Mouse (Mus musculus) heart, postnatal 0 days (tissue): ENCODE measurements around the gene Muc2. TPM values are rescaled to one million over a fixed set of nuclear protein-coding genes. Genes with fewer than 3 reads are reported as not detected.

Experiments used
- ATAC-seq: fragments of 200-750 bp; cut with Nextera tagmentation; 2 replicates; pipeline ENCODE4 v1.8.0; 2017; ENCODE audit warnings: low read depth, moderate number of reproducible peaks, moderate library complexity; ENCODE audit not compliant: insufficient read depth
- DNase-seq: peaks from one replicate; pipeline ENCODE4 v3.0.0-alpha.2; 2016; ENCODE audit warnings: low spot score
- H3K27ac ChIP-seq: fragments of 300-500 bp; sonication (generic); 2 replicates; pipeline ENCODE4 v1.5.1; 2014; ENCODE audit warnings: low read depth, mild to moderate bottlenecking
- H3K27me3 ChIP-seq: fragments of 300-500 bp; sonication (generic); 2 replicates; pipeline ENCODE4 v1.6.1; 2014; ENCODE audit warnings: low read length, mixed read lengths; ENCODE audit not compliant: control insufficient read depth, insufficient read depth
- H3K36me3 ChIP-seq: fragments of 300-500 bp; sonication (generic); replicated peaks from 2 replicates; pipeline ENCODE4 v1.6.1; 2014; ENCODE audit warnings: low read length, mixed read lengths; ENCODE audit not compliant: control insufficient read depth, insufficient read depth
- H3K4me1 ChIP-seq: fragments of 300-500 bp; sonication (generic); 2 replicates; pipeline ENCODE4 v1.6.1; 2014; ENCODE audit warnings: antibody characterized with exemption; ENCODE audit not compliant: control insufficient read depth, insufficient read depth
- H3K4me2 ChIP-seq: fragments of 300-500 bp; sonication (generic); 2 replicates; pipeline ENCODE4 v1.6.1; 2014; ENCODE audit warnings: low read depth, mild to moderate bottlenecking, low read length, moderate library complexity
- H3K4me3 ChIP-seq: fragments of 300-500 bp; sonication (generic); 2 replicates; pipeline ENCODE4 v1.5.1; 2014; ENCODE audit warnings: low read depth, low read length
- H3K9ac ChIP-seq: fragments of 300-500 bp; sonication (generic); replicated peaks from 2 replicates; pipeline ENCODE4 v1.6.1; 2014; ENCODE audit warnings: low read depth, low read length, mixed read lengths
- H3K9me3 ChIP-seq: fragments of 300-500 bp; sonication (generic); replicated peaks from 2 replicates; pipeline ENCODE4 v1.6.1; 2016; ENCODE audit warnings: low read length; ENCODE audit not compliant: control insufficient read depth
- CTCF ChIP-seq: IDR thresholded peaks from 2 replicates; pipeline ENCODE4 v1.5.1; 2016; ENCODE audit warnings: antibody characterized with exemption, control low read depth, low read depth
- EP300 ChIP-seq: IDR thresholded peaks from 2 replicates; pipeline ENCODE4 v1.6.1; 2016; ENCODE audit warnings: antibody characterized with exemption, low read depth
- whole genome bisulfite sequencing: fragments of 180-500 bp; shearing (Covaris S2); extraction: QIAGEN DNeasy Blood & Tissue Kit; methylation state at CpG from one replicate; pipeline ENCODE4 v1.1.7; 2014; 5-methylcytosine and 5-hydroxymethylcytosine counted together
- polyA plus RNA-seq: library from polyadenylated mRNA; unstranded; fragments of >200 nt; fragmentation: Nextera tagmentation; extraction: Ambion mirVana; gene quantifications from 2 replicates; pipeline ENCODE4 v1.2.1, GENCODE M21; 2015
- total RNA-seq: library from RNA; depleted of rRNA; stranded (reverse); fragments of >200 nt; gene quantifications from 2 replicates; pipeline ENCODE4 v1.2.3, GENCODE M21; 2014; ENCODE audit warnings: low replicate concordance; rRNA removed

Muc2 gene
- total RNA-seq (1.7 TPM in 1 of 2 replicates, not detected in the other), polyA plus RNA-seq (not detected in 2 replicates)

DNA sequence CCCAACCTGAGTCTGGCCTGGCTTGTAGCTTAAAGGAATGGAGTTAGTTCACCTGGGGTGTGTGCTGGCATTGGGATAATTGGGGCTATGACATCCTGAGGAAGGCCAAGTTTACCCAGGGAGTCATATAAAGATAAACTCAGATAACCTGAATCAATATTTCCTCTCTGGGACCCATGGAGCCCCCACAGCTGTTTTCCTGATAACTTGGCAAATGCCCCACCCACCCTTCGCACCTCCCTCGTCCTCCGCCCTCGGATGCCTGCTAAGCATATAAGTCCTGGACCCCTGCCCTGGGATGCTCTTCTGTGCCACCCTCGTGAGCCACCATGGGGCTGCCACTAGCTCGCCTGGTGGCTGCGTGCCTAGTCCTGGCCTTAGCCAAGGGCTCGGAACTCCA lies at the start of gene Muc2:
Gene Muc2, plus strand, starts transcription at position 301 of the 400 bp plus-strand sequence.
- Histone ChIP-seq H3K4me2 (no peak within 1 kb of the TSS), H3K9ac (no peak within 1 kb of the TSS), H3K27ac (no peak within 1 kb of the TSS), H3K36me3 (no peaks in the 10 kb centered on the region), H3K27me3 (peaks cover 37% of the 10 kb centered on the region; the same call in 1 of the 2 replicates), H3K4me3 (no peak within 1 kb of the TSS), H3K4me1 (no peaks in the 10 kb centered on the region), H3K9me3 (no peaks in the 10 kb centered on the region)
- DNase-seq: no peak
- TF ChIP-seq CTCF (no peak), EP300 (no peak)
- ATAC-seq: no peak
- WGBS: 84% methylated on average over 8 of the region's 8 CpGs

- Histone ChIP-seq H3K9ac (no peak overlapping the region), H3K27me3 (no peaks in the 10 kb centered on the region), H3K27ac (no peak overlapping the region), H3K9me3 (no peaks in the 10 kb centered on the region), H3K36me3 (no peaks in the 10 kb centered on the region), H3K4me3 (no peak overlapping the region), H3K4me2 (no peak overlapping the region), H3K4me1 (no peaks in the 10 kb centered on the region)
- 100% methylated on average over 1 of the region's 1 CpGs for WGBS
- no peak for DNase-seq
- no peak for ATAC-seq
- TF ChIP-seq EP300 (no peak), CTCF (no peak)
These were observed 47.8 kb upstream of the Muc2 start for GRCm38 (mm10) chr7:141642375-141642774.

DNA sequence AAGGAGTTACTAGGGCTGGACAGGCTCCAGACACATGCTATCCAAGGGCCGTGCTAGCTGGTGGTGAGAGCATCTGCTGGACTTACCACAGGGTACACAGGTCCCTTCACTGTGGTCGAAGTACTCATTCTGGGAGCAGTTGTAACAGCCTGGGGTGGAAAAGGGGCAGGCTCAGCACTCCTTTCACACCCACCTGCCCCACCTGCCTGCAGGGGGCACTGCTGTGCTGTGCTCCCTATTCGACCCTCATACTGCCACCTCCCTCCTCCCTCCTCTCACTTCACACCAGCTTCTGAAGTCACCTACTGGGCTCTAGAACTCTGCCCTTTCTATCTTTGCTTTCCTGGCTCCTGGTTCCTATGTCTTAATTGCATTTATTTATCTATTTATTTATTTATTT lies 47.0 kb upstream of the Muc2 start:
- no peak for DNase-seq
- ATAC-seq: peak; percentile 22; the same call in 1 of the 2 replicates

DNA sequence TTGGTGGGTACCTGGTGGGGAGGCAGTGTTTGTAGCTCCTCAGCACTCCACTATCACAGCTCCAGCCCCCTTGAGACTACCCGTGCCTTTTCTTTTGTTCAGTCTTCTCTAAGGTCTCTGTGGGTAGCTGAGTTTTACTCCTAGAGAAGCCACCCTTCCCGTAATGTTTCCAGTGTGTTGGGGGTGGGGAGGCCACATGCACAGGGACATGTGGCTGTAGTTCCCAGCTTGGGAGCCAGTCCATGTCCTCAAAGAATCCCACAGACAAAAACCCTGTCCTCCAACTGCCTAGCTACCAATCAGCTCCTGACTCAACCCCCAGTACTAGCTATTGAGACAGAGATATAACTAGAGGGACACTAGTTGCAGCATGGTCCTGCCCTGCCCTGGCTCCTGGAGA lies 43.1 kb upstream of the Muc2 start:
- H3K27me3 ChIP-seq: no peaks in the 10 kb centered on the region
- H3K4me2 ChIP-seq: no peak overlapping the region
- H3K4me1 ChIP-seq: no peaks in the 10 kb centered on the region
- no peak for DNase-seq
- TF ChIP-seq CTCF (no peak), EP300 (no peak)
- no peak for ATAC-seq
- no peak overlapping the region for H3K9ac ChIP-seq
- WGBS: 53% methylated on average over 2 of the region's 2 CpGs
- H3K27ac ChIP-seq: no peak overlapping the region
- H3K9me3 ChIP-seq: no peaks in the 10 kb centered on the region
- no peak overlapping the region for H3K4me3 ChIP-seq
- no peaks in the 10 kb centered on the region for H3K36me3 ChIP-seq

More for the DNA sequence above, 47.0 kb upstream of the Muc2 start:
- no peak overlapping the region for H3K9ac ChIP-seq
- H3K9me3 ChIP-seq: no peaks in the 10 kb centered on the region
- no peak overlapping the region for H3K4me2 ChIP-seq
- no peak overlapping the region for H3K4me3 ChIP-seq
- no peaks in the 10 kb centered on the region for H3K4me1 ChIP-seq
- WGBS: 41% methylated on average over 3 of the region's 3 CpGs
- H3K36me3 ChIP-seq: no peaks in the 10 kb centered on the region
- TF ChIP-seq EP300 (no peak), CTCF (peak; percentile 59)
- H3K27ac ChIP-seq: no peak overlapping the region
- H3K27me3 ChIP-seq: no peaks in the 10 kb centered on the region

- no peak for ATAC-seq
- Histone ChIP-seq H3K9ac (no peak overlapping the region), H3K4me2 (no peak overlapping the region), H3K27ac (no peak overlapping the region), H3K36me3 (no peaks in the 10 kb centered on the region), H3K4me1 (no peaks in the 10 kb centered on the region), H3K4me3 (no peak overlapping the region), H3K9me3 (no peaks in the 10 kb centered on the region), H3K27me3 (no peaks in the 10 kb centered on the region)
- WGBS: 64% methylated on average over 11 of the region's 11 CpGs
- no peak for TF ChIP-seq EP300
- no peak for TF ChIP-seq CTCF
- DNase-seq: no peak
These were observed 42.3 kb upstream of the Muc2 start for GRCm38 (mm10) chr7:141647815-141648214.

DNA sequence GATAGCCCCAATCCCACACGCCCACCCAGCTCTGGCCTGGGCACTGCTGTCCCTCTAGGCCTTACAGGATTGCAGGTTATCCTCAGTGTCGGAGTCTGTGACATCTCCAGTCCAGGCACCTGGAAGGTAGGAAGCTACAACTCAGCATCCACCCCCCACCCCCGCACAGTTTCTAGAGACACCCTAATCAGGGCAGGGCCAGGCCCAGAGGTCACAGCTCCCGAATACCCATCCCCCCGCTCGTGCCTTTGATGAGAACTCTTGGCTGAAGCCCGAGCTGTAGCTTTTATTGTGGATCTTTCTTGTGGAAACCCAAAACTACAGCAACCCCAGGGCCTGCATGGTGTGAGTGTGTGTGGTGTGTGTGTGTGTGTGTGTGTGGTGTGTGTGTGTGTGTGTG lies 37.9 kb upstream of the Muc2 start:
- H3K9ac ChIP-seq: no peak overlapping the region
- no peaks in the 10 kb centered on the region for H3K9me3 ChIP-seq
- ATAC-seq (no peak), DNase-seq (no peak)
- H3K36me3 ChIP-seq: no peaks in the 10 kb centered on the region
- no peaks in the 10 kb centered on the region for H3K27me3 ChIP-seq
- no peak overlapping the region for H3K4me3 ChIP-seq
- 49% methylated on average over 7 of the region's 7 CpGs for WGBS
- no peak overlapping the region for H3K27ac ChIP-seq
- TF ChIP-seq EP300: no peak
- no peak for TF ChIP-seq CTCF
- no peaks in the 10 kb centered on the region for H3K4me1 ChIP-seq
- no peak overlapping the region for H3K4me2 ChIP-seq
